Mouse (Mus musculus): ENCODE measurements at regions not wholly inside any gene's neighbourhood (a gene's known extent, or its start where the extent isn't known, plus 50 kb on each side); places are given as distances from the start of the nearest gene placed in this dataset.

- no peaks in the 10 kb centered on the region for H3K79me2 ChIP-seq (ENCODE audit: control insufficient read depth, insufficient read depth, low read length)
- no peak for TF ChIP-seq POLR2A (IDR thresholded peaks at IDR 0.05; ENCODE audit: extremely low read depth, insufficient read depth, low read length)
- TF ChIP-seq CTCF (IDR thresholded peaks at IDR 0.05; ENCODE audit: low read depth, low read length): no peak
- no peaks in the 10 kb centered on the region for H3K36me3 ChIP-seq (ENCODE audit: control insufficient read depth, insufficient read depth, low read length)
- DNase-seq (ENCODE audit: extremely low read depth, low read depth, low spot score): peak; percentile 40
- no peak overlapping the region for H3K9ac ChIP-seq (ENCODE audit: low read depth, low read length)
- no peak overlapping the region for H3K4me3 ChIP-seq (ENCODE audit: insufficient read depth, low read depth, low read length)
- H3K4me1 ChIP-seq (ENCODE audit: control insufficient read depth, insufficient read depth, low read length): peaks cover 4% of the 10 kb centered on the region; the same call in 1 of the 2 replicates
- H3K27ac ChIP-seq (replicated peaks; ENCODE audit: insufficient read depth, low read depth, low read length): no peak overlapping the region
- H3K27me3 ChIP-seq (ENCODE audit: control insufficient read depth, insufficient read depth, low read length): no peaks in the 10 kb centered on the region
- 20% methylated on average over 3 of the region's 3 CpGs for WGBS
Observed at GRCm38 (mm10) chr15:61450217-61450616, 527.4 kb upstream of the A1bg start.

GRCm38 (mm10) chr15:61448482-61448881 lies 525.7 kb upstream of the A1bg start:
- Histone ChIP-seq H3K79me2 (ENCODE audit: control insufficient read depth, insufficient read depth, low read length) (no peaks in the 10 kb centered on the region), H3K4me1 (ENCODE audit: control insufficient read depth, insufficient read depth, low read length) (no peaks in the 10 kb centered on the region), H3K27ac (replicated peaks; ENCODE audit: insufficient read depth, low read depth, low read length) (no peak overlapping the region), H3K36me3 (ENCODE audit: control insufficient read depth, insufficient read depth, low read length) (no peaks in the 10 kb centered on the region), H3K27me3 (ENCODE audit: control insufficient read depth, insufficient read depth, low read length) (no peaks in the 10 kb centered on the region), H3K4me3 (ENCODE audit: insufficient read depth, low read depth, low read length) (no peak overlapping the region), H3K9ac (ENCODE audit: low read depth, low read length) (no peak overlapping the region)
- 92% methylated on average over 2 of the region's 2 CpGs for WGBS
- no peak for TF ChIP-seq CTCF (IDR thresholded peaks at IDR 0.05; ENCODE audit: low read depth, low read length)
- no peak for DNase-seq (ENCODE audit: extremely low read depth, low read depth, low spot score)

GRCm38 (mm10) chr15:61446053-61446840 lies 523.4 kb upstream of the A1bg start:
- H3K79me2 ChIP-seq (ENCODE audit: control insufficient read depth, insufficient read depth, low read length): no peaks in the 10 kb centered on the region
- no peak for DNase-seq (ENCODE audit: extremely low read depth, low read depth, low spot score)
- no peaks in the 10 kb centered on the region for H3K36me3 ChIP-seq (ENCODE audit: control insufficient read depth, insufficient read depth, low read length)
- no peaks in the 10 kb centered on the region for H3K4me1 ChIP-seq (ENCODE audit: control insufficient read depth, insufficient read depth, low read length)
- no peak overlapping the region for H3K27ac ChIP-seq (replicated peaks; ENCODE audit: insufficient read depth, low read depth, low read length)
- H3K4me3 ChIP-seq (ENCODE audit: insufficient read depth, low read depth, low read length): no peak overlapping the region
- no peaks in the 10 kb centered on the region for H3K27me3 ChIP-seq (ENCODE audit: control insufficient read depth, insufficient read depth, low read length)
- 66% methylated on average over 4 of the region's 4 CpGs for WGBS
- TF ChIP-seq CTCF (IDR thresholded peaks at IDR 0.05; ENCODE audit: low read depth, low read length) (no peak), POLR2A (IDR thresholded peaks at IDR 0.05; ENCODE audit: extremely low read depth, insufficient read depth, low read length) (no peak)
- H3K9ac ChIP-seq (ENCODE audit: low read depth, low read length): no peak overlapping the region

GRCm38 (mm10) chr15:61441734-61442398 lies 519.1 kb upstream of the A1bg start:
- TF ChIP-seq CTCF (IDR thresholded peaks at IDR 0.05; ENCODE audit: low read depth, low read length) (no peak), POLR2A (IDR thresholded peaks at IDR 0.05; ENCODE audit: extremely low read depth, insufficient read depth, low read length) (no peak)
- Histone ChIP-seq H3K9ac (ENCODE audit: low read depth, low read length) (no peak overlapping the region), H3K4me1 (ENCODE audit: control insufficient read depth, insufficient read depth, low read length) (no peaks in the 10 kb centered on the region), H3K4me3 (ENCODE audit: insufficient read depth, low read depth, low read length) (no peak overlapping the region), H3K36me3 (ENCODE audit: control insufficient read depth, insufficient read depth, low read length) (no peaks in the 10 kb centered on the region), H3K27ac (replicated peaks; ENCODE audit: insufficient read depth, low read depth, low read length) (no peak overlapping the region), H3K27me3 (ENCODE audit: control insufficient read depth, insufficient read depth, low read length) (no peaks in the 10 kb centered on the region), H3K79me2 (ENCODE audit: control insufficient read depth, insufficient read depth, low read length) (no peaks in the 10 kb centered on the region)
- 79% methylated on average over 4 of the region's 4 CpGs for WGBS
- DNase-seq (ENCODE audit: extremely low read depth, low read depth, low spot score): no peak

GRCm38 (mm10) chr15:61441012-61441411 lies 518.2 kb upstream of the A1bg start:
- H3K79me2 ChIP-seq (ENCODE audit: control insufficient read depth, insufficient read depth, low read length): no peaks in the 10 kb centered on the region
- no peak for DNase-seq (ENCODE audit: extremely low read depth, low read depth, low spot score)
- H3K9ac ChIP-seq (ENCODE audit: low read depth, low read length): no peak overlapping the region
- no peaks in the 10 kb centered on the region for H3K4me1 ChIP-seq (ENCODE audit: control insufficient read depth, insufficient read depth, low read length)
- TF ChIP-seq CTCF (IDR thresholded peaks at IDR 0.05; ENCODE audit: low read depth, low read length): no peak
- no peak for TF ChIP-seq POLR2A (IDR thresholded peaks at IDR 0.05; ENCODE audit: extremely low read depth, insufficient read depth, low read length)
- H3K4me3 ChIP-seq (ENCODE audit: insufficient read depth, low read depth, low read length): no peak overlapping the region
- H3K36me3 ChIP-seq (ENCODE audit: control insufficient read depth, insufficient read depth, low read length): no peaks in the 10 kb centered on the region
- H3K27me3 ChIP-seq (ENCODE audit: control insufficient read depth, insufficient read depth, low read length): no peaks in the 10 kb centered on the region
- H3K27ac ChIP-seq (replicated peaks; ENCODE audit: insufficient read depth, low read depth, low read length): no peak overlapping the region
- 87% methylated on average over 2 of the region's 2 CpGs for WGBS

GRCm38 (mm10) chr15:61440284-61440683 lies 517.5 kb upstream of the A1bg start:
- Histone ChIP-seq H3K27ac (replicated peaks; ENCODE audit: insufficient read depth, low read depth, low read length) (no peak overlapping the region), H3K36me3 (ENCODE audit: control insufficient read depth, insufficient read depth, low read length) (no peaks in the 10 kb centered on the region), H3K9ac (ENCODE audit: low read depth, low read length) (no peak overlapping the region), H3K79me2 (ENCODE audit: control insufficient read depth, insufficient read depth, low read length) (no peaks in the 10 kb centered on the region), H3K4me3 (ENCODE audit: insufficient read depth, low read depth, low read length) (no peak overlapping the region), H3K27me3 (ENCODE audit: control insufficient read depth, insufficient read depth, low read length) (no peaks in the 10 kb centered on the region), H3K4me1 (ENCODE audit: control insufficient read depth, insufficient read depth, low read length) (no peaks in the 10 kb centered on the region)
- DNase-seq (ENCODE audit: extremely low read depth, low read depth, low spot score): no peak
- TF ChIP-seq CTCF (IDR thresholded peaks at IDR 0.05; ENCODE audit: low read depth, low read length) (no peak), POLR2A (IDR thresholded peaks at IDR 0.05; ENCODE audit: extremely low read depth, insufficient read depth, low read length) (no peak)
- WGBS: 80% methylated on average over 2 of the region's 2 CpGs

Measured in liver, adult 2 months (tissue).